Mouse (Mus musculus): Measurements from ENCODE around the gene Akt1. TPM values are rescaled to one million over a fixed set of nuclear protein-coding genes. Genes with fewer than 3 reads are reported as not detected.

Gene Akt1
- polyA plus RNA-seq, 1 experiment from 2014 or later: 46.4 TPM

DNA sequence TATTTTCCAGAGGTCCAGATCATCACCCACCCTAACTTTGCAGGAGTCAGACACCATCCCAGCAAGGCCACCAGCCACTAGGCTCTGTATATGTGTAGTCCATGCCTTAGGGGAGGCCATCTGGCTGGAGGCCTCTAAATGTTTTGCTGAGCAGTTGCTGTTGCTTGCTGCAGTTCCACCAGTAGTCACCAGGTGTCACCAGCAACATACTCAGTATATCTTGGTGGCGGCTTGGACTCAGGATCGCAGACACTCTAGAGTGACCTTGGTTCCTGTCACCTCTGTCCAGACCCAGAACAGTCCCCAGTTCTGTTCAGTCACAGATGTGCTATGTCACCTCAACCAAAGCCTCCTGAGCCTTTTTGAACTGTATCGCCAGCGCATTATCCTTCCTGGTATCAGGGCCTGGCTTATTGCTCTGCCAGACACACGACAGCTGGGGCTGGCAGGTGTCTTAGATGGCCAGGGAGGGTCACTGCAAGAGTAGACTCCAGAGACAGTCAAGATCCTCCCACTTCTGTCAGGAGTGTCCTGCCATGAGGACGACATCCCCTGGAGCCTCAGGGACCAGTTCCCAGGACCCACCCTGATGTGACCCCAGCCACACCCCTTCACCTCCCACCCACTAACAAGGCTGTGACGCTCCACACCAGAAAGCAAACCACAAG, 21.4 kb downstream of the Akt1 start:
- ATAC-seq: peak; percentile 67
- WGBS: 63% methylated on average over 7 of the region's 7 CpGs
- H3K27ac ChIP-seq: no peak overlapping the region
- H3K27me3 ChIP-seq: no peaks in the 10 kb centered on the region
- no peak overlapping the region for H3K4me3 ChIP-seq
- H3K9ac ChIP-seq: no peak overlapping the region
- H3K36me3 ChIP-seq (ENCODE audit: poor library complexity, severe bottlenecking): peaks cover 98% of the 10 kb centered on the region
- H3K4me2 ChIP-seq: no peak overlapping the region
- H3K4me1 ChIP-seq: no peaks in the 10 kb centered on the region; the same call in none of the 2 replicates
- H3K9me3 ChIP-seq (replicated peaks): no peaks in the 10 kb centered on the region

- Histone ChIP-seq H3K9me3 (replicated peaks) (no peaks in the 10 kb centered on the region), H3K27ac (no peak overlapping the region), H3K4me2 (no peak overlapping the region), H3K4me3 (no peak overlapping the region), H3K36me3 (ENCODE audit: poor library complexity, severe bottlenecking) (peaks cover 96% of the 10 kb centered on the region), H3K9ac (no peak overlapping the region), H3K4me1 (peaks cover 1% of the 10 kb centered on the region), H3K27me3 (no peaks in the 10 kb centered on the region)
- WGBS: 85% methylated on average over 5 of the region's 5 CpGs
- ATAC-seq: no peak
These were observed 22.8 kb downstream of the Akt1 start for GRCm38 (mm10) chr12:112651778-112652439.

DNA sequence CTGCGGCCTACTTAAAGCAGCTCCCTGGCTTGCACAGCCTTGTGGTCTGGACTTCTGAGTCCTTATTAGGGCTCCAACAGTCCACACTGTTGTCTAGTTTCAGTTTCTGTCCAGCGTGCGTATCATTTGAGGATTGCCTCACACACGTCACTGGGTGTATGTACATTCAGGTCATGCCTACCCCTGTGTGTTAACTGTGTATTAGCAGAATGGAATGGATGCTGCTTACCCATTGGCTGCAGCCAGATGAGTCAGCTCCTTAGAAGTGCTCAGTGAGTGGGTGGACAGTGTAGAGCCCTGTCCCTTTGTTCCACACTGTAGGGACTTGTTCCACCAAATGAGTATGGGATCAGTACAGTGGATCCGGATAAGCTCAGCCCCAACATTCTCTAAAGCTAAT, 26.6 kb downstream of the Akt1 start:
- no peak overlapping the region for H3K9ac ChIP-seq
- WGBS: 96% methylated on average over 5 of the region's 5 CpGs

DNA sequence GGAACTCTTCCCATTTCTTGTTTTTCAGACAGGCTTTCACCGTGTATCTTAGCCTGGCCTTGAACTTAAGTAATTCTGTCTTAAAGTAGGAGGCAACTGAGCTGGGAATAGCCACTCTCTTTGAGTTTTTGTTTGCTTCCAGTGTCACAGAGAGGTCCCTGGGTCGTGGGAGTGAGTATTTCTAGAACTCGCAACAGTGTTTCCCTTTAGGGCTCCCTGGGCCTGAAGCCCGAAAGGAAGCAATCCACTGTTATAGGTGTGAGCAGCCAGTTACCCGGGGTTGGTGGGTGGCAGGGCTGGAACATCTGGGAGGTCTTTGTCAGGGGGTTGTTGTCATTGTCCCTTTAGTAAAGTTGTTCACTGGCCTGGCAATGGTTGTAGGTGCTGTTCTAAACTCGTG, 28.5 kb downstream of the Akt1 start:
- WGBS: 53% methylated on average over 6 of the region's 6 CpGs
- no peak overlapping the region for H3K27ac ChIP-seq
- peaks cover 24% of the 10 kb centered on the region for H3K4me1 ChIP-seq
- H3K4me2 ChIP-seq: peak overlapping the region; percentile 89
- no peaks in the 10 kb centered on the region for H3K27me3 ChIP-seq
- peaks cover 40% of the 10 kb centered on the region for H3K36me3 ChIP-seq (ENCODE audit: poor library complexity, severe bottlenecking)
- H3K9ac ChIP-seq: peak overlapping the region; percentile 84
- H3K9me3 ChIP-seq (replicated peaks): no peaks in the 10 kb centered on the region
- peak overlapping the region; percentile 74 for H3K4me3 ChIP-seq
- ATAC-seq: no peak

More for the DNA sequence above, 26.6 kb downstream of the Akt1 start:
- Histone ChIP-seq H3K4me3 (no peak overlapping the region), H3K9me3 (replicated peaks) (no peaks in the 10 kb centered on the region), H3K4me2 (no peak overlapping the region), H3K36me3 (ENCODE audit: poor library complexity, severe bottlenecking) (peaks cover 58% of the 10 kb centered on the region), H3K27ac (no peak overlapping the region), H3K27me3 (no peaks in the 10 kb centered on the region), H3K4me1 (peaks cover 24% of the 10 kb centered on the region)
- no peak for ATAC-seq

DNA sequence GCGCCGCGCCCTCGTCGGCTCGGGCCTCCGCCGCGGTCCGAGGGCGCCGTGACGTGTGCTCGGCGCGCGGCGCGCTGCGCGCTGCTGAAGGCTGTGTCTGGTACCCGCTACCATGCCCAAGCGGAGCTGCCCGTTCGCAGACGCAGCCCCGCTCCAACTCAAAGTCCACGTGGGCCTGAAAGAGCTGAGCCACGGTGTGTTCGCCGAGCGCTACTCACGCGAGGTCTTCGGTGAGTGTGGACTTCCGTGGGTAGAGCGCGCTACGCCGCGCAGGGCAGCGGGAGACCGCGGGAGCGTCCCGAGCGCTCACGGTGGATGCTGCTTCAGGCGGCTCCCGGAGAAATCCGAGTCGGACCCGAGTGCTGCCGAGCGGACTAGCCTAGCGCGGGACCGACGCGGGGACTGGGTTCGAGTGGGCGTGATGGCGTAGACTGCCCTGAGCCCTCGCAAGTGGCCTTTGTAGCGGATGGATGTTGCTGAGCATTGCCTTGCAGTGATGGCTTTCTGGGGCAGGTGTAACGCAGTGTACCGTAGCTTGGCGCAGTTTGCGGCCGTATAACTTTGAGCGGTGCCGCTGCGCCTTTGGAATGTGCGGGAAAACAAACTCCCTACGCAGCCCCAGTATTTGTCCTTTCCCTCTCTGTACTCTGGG, 29.7 kb downstream of the Akt1 start:
- ATAC-seq: peak; percentile 52; the same call in 1 of the 2 replicates
- 0% methylated on average over 71 of the region's 75 CpGs for WGBS

GRCm38 (mm10) chr12:112644180-112644854, 30.4 kb downstream of the Akt1 start, which contains the start of gene Siva1:
Gene Siva1, plus strand, starts transcription at chr12:112644679.
- Histone ChIP-seq H3K27me3 (no peaks in the 10 kb centered on the region), H3K4me2 (peak within 1 kb of the TSS; percentile 89), H3K9me3 (replicated peaks) (no peaks in the 10 kb centered on the region), H3K9ac (peak within 1 kb of the TSS; percentile 84), H3K4me1 (peaks cover 24% of the 10 kb centered on the region), H3K27ac (peak within 1 kb of the TSS; percentile 85), H3K36me3 (ENCODE audit: poor library complexity, severe bottlenecking) (peaks cover 22% of the 10 kb centered on the region), H3K4me3 (peak within 1 kb of the TSS; percentile 74)
- peak; percentile 96 for ATAC-seq
- WGBS: 2% methylated on average over 42 of the region's 46 CpGs

More for the DNA sequence above, 29.7 kb downstream of the Akt1 start:
- Histone ChIP-seq H3K9me3 (replicated peaks) (no peaks in the 10 kb centered on the region), H3K36me3 (ENCODE audit: poor library complexity, severe bottlenecking) (peaks cover 29% of the 10 kb centered on the region), H3K27ac (peak overlapping the region; percentile 85), H3K9ac (peak overlapping the region; percentile 84), H3K4me2 (peak overlapping the region; percentile 89), H3K4me1 (peaks cover 24% of the 10 kb centered on the region), H3K4me3 (peak overlapping the region; percentile 74), H3K27me3 (no peaks in the 10 kb centered on the region)

- Histone ChIP-seq H3K27ac (no peak overlapping the region), H3K36me3 (ENCODE audit: poor library complexity, severe bottlenecking) (peaks cover 10% of the 10 kb centered on the region), H3K9ac (no peak overlapping the region), H3K9me3 (replicated peaks) (no peaks in the 10 kb centered on the region), H3K4me1 (peaks cover 24% of the 10 kb centered on the region), H3K4me2 (no peak overlapping the region), H3K4me3 (no peak overlapping the region), H3K27me3 (no peaks in the 10 kb centered on the region)
- ATAC-seq: no peak
- WGBS: 89% methylated on average over 6 of the region's 6 CpGs
These were observed 31.6 kb downstream of the Akt1 start for GRCm38 (mm10) chr12:112643126-112643525.

- Histone ChIP-seq H3K9me3 (replicated peaks) (no peaks in the 10 kb centered on the region), H3K36me3 (ENCODE audit: poor library complexity, severe bottlenecking) (no peaks in the 10 kb centered on the region), H3K27me3 (no peaks in the 10 kb centered on the region), H3K4me1 (peaks cover 5% of the 10 kb centered on the region), H3K4me3 (no peak overlapping the region), H3K4me2 (no peak overlapping the region), H3K27ac (no peak overlapping the region), H3K9ac (no peak overlapping the region)
- WGBS: 89% methylated on average over 10 of the region's 10 CpGs
- ATAC-seq: no peak
These were observed 35.2 kb downstream of the Akt1 start for GRCm38 (mm10) chr12:112639526-112639925.

DNA sequence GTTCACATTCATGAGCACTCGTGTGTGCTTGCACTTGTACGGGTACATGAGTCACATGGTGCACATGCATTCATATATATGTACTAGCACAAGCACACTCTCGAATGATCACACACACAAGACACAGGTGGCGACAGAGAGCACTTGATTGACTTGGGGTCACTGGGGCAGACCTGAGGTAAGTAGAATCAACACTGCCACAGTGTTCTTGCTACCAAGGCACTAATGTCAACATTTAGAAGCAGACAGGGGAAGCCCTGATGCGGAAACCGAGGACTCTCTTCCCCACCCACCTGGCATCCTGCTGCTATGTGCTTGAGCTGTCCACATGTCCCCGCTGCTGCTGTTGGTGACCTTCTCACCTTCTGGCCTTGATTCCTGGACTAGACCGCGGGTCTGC, 41.0 kb downstream of the Akt1 start:
- no peak overlapping the region for H3K9ac ChIP-seq
- no peak overlapping the region for H3K4me2 ChIP-seq
- ATAC-seq: no peak
- whole genome bisulfite sequencing: 81% methylated on average over 9 of the region's 9 CpGs
- no peaks in the 10 kb centered on the region for H3K36me3 ChIP-seq (ENCODE audit: poor library complexity, severe bottlenecking)
- no peak overlapping the region for H3K4me3 ChIP-seq
- peaks cover 7% of the 10 kb centered on the region for H3K4me1 ChIP-seq
- no peaks in the 10 kb centered on the region for H3K9me3 ChIP-seq (replicated peaks)
- H3K27ac ChIP-seq: no peak overlapping the region
- H3K27me3 ChIP-seq: no peaks in the 10 kb centered on the region

DNA sequence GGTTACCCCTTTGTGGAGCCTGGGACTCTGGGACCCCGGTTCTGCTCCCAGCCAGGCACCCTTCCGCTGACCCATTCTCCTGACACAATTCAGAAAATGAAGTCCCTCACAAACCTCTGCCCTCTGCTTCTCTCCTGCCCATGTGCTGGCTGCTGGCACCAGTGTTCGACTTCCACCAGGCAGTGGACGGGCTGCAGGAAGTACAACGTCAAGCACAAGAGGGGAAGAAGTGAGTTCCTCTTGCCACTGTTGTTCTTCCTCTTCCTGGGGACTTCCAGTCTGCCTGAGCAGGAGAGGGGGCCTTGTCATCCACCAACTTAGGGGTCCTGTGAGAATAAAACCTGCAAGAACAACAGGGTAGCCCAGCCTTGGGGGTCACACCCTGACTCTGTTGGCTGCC, 41.8 kb downstream of the Akt1 start:
- no peak overlapping the region for H3K4me2 ChIP-seq
- H3K9me3 ChIP-seq (replicated peaks): no peaks in the 10 kb centered on the region
- H3K36me3 ChIP-seq (ENCODE audit: poor library complexity, severe bottlenecking): no peaks in the 10 kb centered on the region
- no peak for ATAC-seq
- no peak overlapping the region for H3K4me3 ChIP-seq
- no peaks in the 10 kb centered on the region for H3K27me3 ChIP-seq
- no peak overlapping the region for H3K27ac ChIP-seq
- H3K9ac ChIP-seq: no peak overlapping the region
- peaks cover 8% of the 10 kb centered on the region for H3K4me1 ChIP-seq
- WGBS: 85% methylated on average over 5 of the region's 5 CpGs

GRCm38 (mm10) chr12:112632084-112632777, 42.5 kb downstream of the Akt1 start:
- no peak overlapping the region for H3K9ac ChIP-seq
- 83% methylated on average over 11 of the region's 11 CpGs for WGBS
- H3K27me3 ChIP-seq: no peaks in the 10 kb centered on the region
- H3K4me3 ChIP-seq: no peak overlapping the region
- H3K36me3 ChIP-seq (ENCODE audit: poor library complexity, severe bottlenecking): no peaks in the 10 kb centered on the region
- H3K27ac ChIP-seq: no peak overlapping the region
- no peak overlapping the region for H3K4me2 ChIP-seq
- ATAC-seq: no peak
- no peaks in the 10 kb centered on the region for H3K9me3 ChIP-seq (replicated peaks)
- peaks cover 8% of the 10 kb centered on the region for H3K4me1 ChIP-seq

All from forebrain, embryonic 13.5 days (tissue).